Mouse (Mus musculus): ENCODE measurements around the gene Knl1.

DNA sequence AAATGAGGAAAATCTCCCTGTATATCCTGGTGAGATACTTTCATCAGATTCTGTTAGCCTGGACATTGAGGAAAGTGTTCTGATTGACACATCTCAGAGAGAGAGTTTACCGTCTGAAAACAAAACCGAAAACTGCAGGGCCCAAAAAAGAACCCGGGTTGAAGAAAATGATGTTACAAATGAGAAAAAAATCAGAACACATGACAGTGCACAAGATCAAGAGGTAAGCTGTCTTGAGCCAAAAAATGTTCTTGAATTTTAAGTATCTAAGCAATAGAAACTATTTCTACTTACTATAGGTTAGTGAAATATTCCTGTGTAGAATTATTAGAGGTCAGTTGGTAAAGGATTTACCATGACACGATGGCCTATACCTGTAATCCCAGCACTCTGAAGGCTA is 25.5 kb downstream of the Knl1 start:
- no peak for TF ChIP-seq GATA1 (IDR thresholded peaks at IDR 0.05; ENCODE audit: borderline replicate concordance, low read length)
- TF ChIP-seq CTCF (IDR thresholded peaks at IDR 0.05; ENCODE audit: low read depth, low read length), result no peak
- TF ChIP-seq TAL1 (conservative IDR thresholded peaks at IDR 0.05; ENCODE audit: low read depth, low read length), result no peak
- no peak for TF ChIP-seq GATA2 (IDR thresholded peaks at IDR 0.05; ENCODE audit: borderline replicate concordance, low read depth, low read length)

Measured in G1E (cell line).